Comparison of ENCODE assay signal across 24 mouse cellular contexts in genomic region chr13:46753294-46753693, GRCm38 (mm10).
"Had no signal": no experiment of that assay in that cellular context is flagged by ENCODE, and none has a peak within 500 bp of the region (broad histone marks: within the 10 kb centered on the region; RNA-seq: fewer than 3 reads in every experiment).

No protein-coding gene starts in this region.

- DNase-seq: gastrocnemius, postnatal 14 days; gastrocnemius, postnatal 36 days; heart, adult 2 months; heart, postnatal 14 days; heart, postnatal 36 days; kidney, adult 11 months; kidney, adult 2 months; kidney, adult 9 months; kidney, postnatal 14 days; kidney, postnatal 36 days; layer of hippocampus, adult 9-11 months; layer of hippocampus, postnatal 36 days; left cerebral cortex, postnatal 4 days had no signal

- ATAC-seq: hindbrain, postnatal 0 days; intestine, embryonic 16.5 days had no signal

- H3K27ac ChIP-seq: heart, adult 2 months; heart, embryonic 13.5 days; heart, embryonic 15.5 days; hindbrain, embryonic 13.5 days; hindbrain, embryonic 15.5 days; hindbrain, postnatal 0 days; kidney, embryonic 15.5 days; kidney, postnatal 0 days; limb, embryonic 13.5 days; limb, embryonic 15.5 days had no signal

- H3K27me3 ChIP-seq: heart, embryonic 13.5 days; heart, embryonic 15.5 days; hindbrain, embryonic 13.5 days; hindbrain, embryonic 15.5 days; kidney, embryonic 15.5 days; limb, embryonic 13.5 days; limb, embryonic 15.5 days had no signal

- H3K4me1 ChIP-seq: hindbrain, embryonic 13.5 days; hindbrain, embryonic 15.5 days; kidney, embryonic 15.5 days; limb, embryonic 13.5 days; limb, embryonic 15.5 days had no signal

- H3K4me3 ChIP-seq: heart, adult 2 months; heart, embryonic 13.5 days; heart, embryonic 15.5 days; hindbrain, embryonic 13.5 days; hindbrain, embryonic 15.5 days; kidney, embryonic 15.5 days; limb, embryonic 13.5 days; limb, embryonic 15.5 days had no signal

- H3K9ac ChIP-seq: heart, embryonic 13.5 days; heart, embryonic 15.5 days; hindbrain, embryonic 13.5 days; hindbrain, embryonic 15.5 days; kidney, embryonic 15.5 days; limb, embryonic 13.5 days; limb, embryonic 15.5 days had no signal

- H3K4me2 ChIP-seq: heart, embryonic 11.5 days; heart, embryonic 13.5 days; heart, embryonic 15.5 days; hindbrain, embryonic 13.5 days; hindbrain, embryonic 15.5 days; kidney, embryonic 15.5 days; limb, embryonic 13.5 days; limb, embryonic 15.5 days had no signal

- H3K9me3 ChIP-seq: heart, embryonic 13.5 days; heart, embryonic 15.5 days; hindbrain, embryonic 13.5 days; hindbrain, embryonic 15.5 days; kidney, embryonic 15.5 days; limb, embryonic 13.5 days; limb, embryonic 15.5 days had no signal
